Mouse (Mus musculus) ovary, postnatal 36 days (tissue): ENCODE measurements around the gene Pbx2.
"Not testable (repeated sequence)": the region's sequence is repeated elsewhere in the genome, so short reads cannot be mapped to it uniquely, and the experiment has no call there.

Experiments used
- DNase-seq: peaks from one replicate; pipeline ENCODE4 v3.0.0; 2022; ENCODE audit warnings: low spot score, mixed read lengths

Pbx2 gene

GRCm38 (mm10) chr17:34591029-34591993 is at the start of gene Pbx2:
Pbx2 (plus strand) TSS chr17:34591266.
- DNase-seq: no peak

GRCm38 (mm10) chr17:34543567-34543966 is 47.5 kb upstream of the Pbx2 start:
- DNase-seq: not testable (repeated sequence)

GRCm38 (mm10) chr17:34546797-34547196 is 44.3 kb upstream of the Pbx2 start:
- DNase-seq: no peak

GRCm38 (mm10) chr17:34547601-34548000 is 43.5 kb upstream of the Pbx2 start:
- DNase-seq: no peak

- no peak for DNase-seq
Measured at GRCm38 (mm10) chr17:34549156-34549555, 41.9 kb upstream of the Pbx2 start.

- DNase-seq: no peak
Measured at GRCm38 (mm10) chr17:34549843-34550242, 41.2 kb upstream of the Pbx2 start.

GRCm38 (mm10) chr17:34555483-34555882 is 35.6 kb upstream of the Pbx2 start:
- peak; percentile 69 for DNase-seq

- no peak for DNase-seq
Measured at GRCm38 (mm10) chr17:34556406-34556805, 34.7 kb upstream of the Pbx2 start.

- no peak for DNase-seq
Measured at GRCm38 (mm10) chr17:34557411-34557810, 33.7 kb upstream of the Pbx2 start.

- no peak for DNase-seq
Measured at GRCm38 (mm10) chr17:34559116-34559515, 31.9 kb upstream of the Pbx2 start.

- DNase-seq: no peak
Measured at GRCm38 (mm10) chr17:34559895-34560294, 31.2 kb upstream of the Pbx2 start.

GRCm38 (mm10) chr17:34560438-34560837 is 30.6 kb upstream of the Pbx2 start:
- no peak for DNase-seq

- no peak for DNase-seq
Measured at GRCm38 (mm10) chr17:34561200-34561599, 29.9 kb upstream of the Pbx2 start.

GRCm38 (mm10) chr17:34562595-34562994 is 28.5 kb upstream of the Pbx2 start:
- DNase-seq: no peak

GRCm38 (mm10) chr17:34563354-34563753 is 27.7 kb upstream of the Pbx2 start:
- DNase-seq: no peak

GRCm38 (mm10) chr17:34564003-34564421 is 27.1 kb upstream of the Pbx2 start, which contains the start of gene Notch4:
Notch4 (plus strand) TSS chr17:34564268.
- DNase-seq: no peak

- no peak for DNase-seq
Measured at GRCm38 (mm10) chr17:34564796-34565195, 26.3 kb upstream of the Pbx2 start.

GRCm38 (mm10) chr17:34567311-34567710 is 23.8 kb upstream of the Pbx2 start:
- no peak for DNase-seq

- no peak for DNase-seq
Measured at GRCm38 (mm10) chr17:34568421-34568820, 22.6 kb upstream of the Pbx2 start.

GRCm38 (mm10) chr17:34569919-34570318 is 21.1 kb upstream of the Pbx2 start:
- no peak for DNase-seq

- DNase-seq: no peak
Measured at GRCm38 (mm10) chr17:34571875-34572274, 19.2 kb upstream of the Pbx2 start.

GRCm38 (mm10) chr17:34572361-34572760 is 18.7 kb upstream of the Pbx2 start:
- no peak for DNase-seq

- DNase-seq: no peak
Measured at GRCm38 (mm10) chr17:34576577-34576976, 14.5 kb upstream of the Pbx2 start.

- no peak for DNase-seq
Measured at GRCm38 (mm10) chr17:34578070-34578469, 13.0 kb upstream of the Pbx2 start.
